Mouse (Mus musculus) spleen, adult 2 months (tissue): ENCODE measurements around the gene Rbm47.

Experiments used
- CTCF ChIP-seq: fragments of 200-500 bp; IDR thresholded peaks from 2 replicates; pipeline ENCODE4 v1.5.1; 2011; ENCODE audit warnings: mild to moderate bottlenecking, inconsistent platforms; ENCODE audit not compliant: insufficient read depth, insufficient read length, insufficient replicate concordance; ENCODE audit errors: extremely low read depth
- POLR2A ChIP-seq: fragments of 200-500 bp; IDR thresholded peaks from 2 replicates; pipeline ENCODE4 v1.6.1; 2011; ENCODE audit warnings: low read depth, low read length, inconsistent platforms

DNA sequence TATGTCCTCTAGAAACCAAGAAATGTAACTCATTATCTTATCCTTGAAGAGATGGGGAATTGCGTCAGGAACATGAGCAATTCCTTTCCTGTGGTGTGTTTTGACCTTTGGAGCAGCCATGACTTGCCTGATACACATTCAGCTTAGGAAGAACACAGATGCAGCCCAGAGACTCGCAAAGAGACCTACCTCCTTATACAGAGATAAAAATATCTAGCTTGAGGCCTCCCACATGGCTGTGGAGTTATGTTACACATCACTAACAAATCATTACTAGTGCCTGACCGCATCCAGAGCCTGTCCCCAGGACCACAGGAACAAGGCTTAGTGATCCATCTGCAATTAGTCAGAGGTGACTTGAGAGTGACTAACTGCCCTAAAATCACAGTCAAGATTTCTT lies 126.6 kb downstream of the Rbm47 start:
- TF ChIP-seq CTCF (no peak), POLR2A (no peak)
